Mouse (Mus musculus) cerebellum, adult 11 months (tissue): ENCODE results near the gene Slc8b1.
"Not testable (repeated sequence)": the region's sequence is repeated elsewhere in the genome, so short reads cannot be mapped to it uniquely, and the experiment has no call there.

ENCODE experiments used
- DNase-seq: peaks from one replicate; pipeline ENCODE4 v3.0.0; 2022

The Slc8b1 gene

DNA sequence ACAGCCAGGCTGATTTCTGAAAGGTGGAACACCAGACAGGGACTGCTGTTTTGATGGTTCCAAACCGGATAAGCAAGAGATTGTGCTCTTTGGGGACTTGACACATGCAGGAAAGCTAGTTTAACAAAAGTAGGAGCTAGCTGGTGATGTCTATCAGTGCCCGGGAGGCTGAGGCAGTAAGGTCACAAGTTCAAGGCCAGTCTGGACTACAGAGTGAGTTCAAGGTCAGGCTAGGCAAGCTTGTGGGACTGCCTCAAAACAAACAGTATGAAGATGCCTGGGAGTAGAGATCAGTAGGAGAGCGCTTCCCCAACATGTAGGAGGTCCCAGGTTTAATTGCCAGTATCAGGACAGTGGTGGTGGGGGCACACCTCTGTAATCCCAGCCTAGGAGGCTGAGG is 13.9 kb upstream of the Slc8b1 start:
- DNase-seq = no peak

GRCm38 (mm10) chr5:120499202-120499601 is 11.8 kb upstream of the Slc8b1 start:
- no peak for DNase-seq

GRCm38 (mm10) chr5:120500609-120501008 is 10.4 kb upstream of the Slc8b1 start:
- DNase-seq = not testable (repeated sequence)

- DNase-seq = no peak
These were observed 8.8 kb upstream of the Slc8b1 start for GRCm38 (mm10) chr5:120502147-120502621.

GRCm38 (mm10) chr5:120502675-120503143 is 8.3 kb upstream of the Slc8b1 start:
- DNase-seq = no peak

DNA sequence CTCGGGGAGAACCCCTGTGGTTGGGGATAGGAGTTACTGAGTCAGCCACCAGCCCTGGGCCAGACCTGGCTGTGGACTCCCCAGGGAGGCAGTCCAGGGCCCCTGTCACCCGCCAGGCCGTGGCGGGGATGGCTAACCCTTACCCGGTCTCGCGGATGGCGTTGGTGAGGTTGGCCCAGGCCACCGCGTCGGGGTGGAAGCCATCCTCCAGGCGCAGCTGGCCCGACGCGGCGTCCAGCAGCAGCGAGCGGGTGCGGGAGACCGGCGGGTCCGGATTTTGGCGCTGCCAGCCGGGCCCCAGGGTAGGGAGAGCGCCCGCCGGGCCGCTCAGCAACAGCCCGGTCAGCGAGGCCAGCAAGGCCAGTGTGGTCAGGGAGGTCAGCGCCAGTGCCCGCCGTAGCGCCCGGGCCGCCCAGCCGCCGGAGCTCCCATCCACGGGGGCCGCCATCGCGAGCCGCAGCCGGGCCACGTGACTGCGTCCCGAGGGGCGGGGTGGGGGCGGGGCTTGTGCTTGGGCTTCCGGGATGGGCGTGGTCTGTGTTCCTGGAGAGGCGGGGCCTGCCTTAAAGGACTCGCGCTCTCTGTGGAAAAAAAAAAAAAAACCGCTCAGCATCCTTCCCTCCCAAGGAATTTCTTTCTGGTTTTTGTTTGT is 7.7 kb upstream of the Slc8b1 start, which contains the start of gene Plbd2:
Gene Plbd2 (minus strand): TSS at position 482 of the 652 bp plus-strand sequence.
- peak; percentile 75 for DNase-seq

DNA sequence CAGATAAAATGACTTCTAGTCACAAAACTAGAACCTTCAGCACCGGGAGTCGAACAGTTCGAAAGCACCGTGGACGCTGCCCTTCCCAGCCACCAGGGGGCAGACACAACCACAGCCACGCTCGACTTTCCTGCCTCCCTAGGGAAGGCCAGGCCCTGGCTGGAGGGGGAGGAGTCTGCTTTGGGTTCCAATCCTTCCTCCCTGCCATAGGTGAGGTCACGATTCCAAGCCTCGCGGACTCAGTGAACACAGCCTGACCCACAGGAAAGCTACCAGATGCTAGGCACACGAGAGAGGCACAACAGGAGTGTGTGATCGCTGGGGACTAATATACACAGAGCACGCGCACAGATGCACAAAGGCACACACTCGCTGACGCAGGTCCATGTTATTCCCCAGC is 5.6 kb upstream of the Slc8b1 start:
- DNase-seq = peak; percentile 80

GRCm38 (mm10) chr5:120505781-120506180 is 5.2 kb upstream of the Slc8b1 start:
- no peak for DNase-seq

DNA sequence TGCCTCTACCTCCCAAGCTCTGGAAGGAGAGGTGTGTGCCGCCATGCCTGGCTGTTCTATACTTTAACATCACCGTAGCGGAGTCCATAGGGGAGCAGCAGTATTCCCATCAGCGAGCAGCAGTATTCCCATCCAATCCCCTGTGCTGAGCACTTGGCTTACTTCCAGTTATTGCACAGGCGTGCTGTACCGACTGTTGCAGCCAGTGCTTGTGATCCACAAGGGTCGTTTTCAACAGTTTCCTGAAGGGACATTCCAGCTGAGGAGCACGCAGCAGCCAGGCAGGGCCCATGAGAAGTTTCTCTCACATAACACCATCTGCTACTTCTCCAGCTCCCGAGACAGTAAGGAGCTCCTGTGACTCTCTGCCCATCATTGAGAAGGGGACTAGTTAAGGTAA is 4.5 kb upstream of the Slc8b1 start:
- DNase-seq = no peak

DNA sequence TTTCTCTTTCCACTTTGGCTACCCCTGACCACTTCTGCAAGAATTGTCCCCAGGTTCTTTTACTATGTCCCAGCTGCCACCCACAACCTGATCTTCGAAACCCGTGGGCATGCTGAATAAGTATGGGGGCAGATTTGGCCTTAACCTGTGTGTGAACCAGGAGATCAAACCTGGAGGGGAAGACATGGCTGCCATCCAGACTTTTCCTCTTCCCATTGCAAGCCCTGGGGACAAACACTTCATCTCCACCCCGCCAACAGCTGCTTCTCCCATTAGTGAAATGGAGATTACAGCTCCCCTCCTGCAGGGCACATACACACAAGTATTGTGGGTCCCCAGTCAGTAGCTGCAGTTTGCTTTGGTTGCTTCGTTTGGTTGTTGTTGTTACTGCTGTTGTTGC is 3.7 kb upstream of the Slc8b1 start:
- DNase-seq = no peak

DNA sequence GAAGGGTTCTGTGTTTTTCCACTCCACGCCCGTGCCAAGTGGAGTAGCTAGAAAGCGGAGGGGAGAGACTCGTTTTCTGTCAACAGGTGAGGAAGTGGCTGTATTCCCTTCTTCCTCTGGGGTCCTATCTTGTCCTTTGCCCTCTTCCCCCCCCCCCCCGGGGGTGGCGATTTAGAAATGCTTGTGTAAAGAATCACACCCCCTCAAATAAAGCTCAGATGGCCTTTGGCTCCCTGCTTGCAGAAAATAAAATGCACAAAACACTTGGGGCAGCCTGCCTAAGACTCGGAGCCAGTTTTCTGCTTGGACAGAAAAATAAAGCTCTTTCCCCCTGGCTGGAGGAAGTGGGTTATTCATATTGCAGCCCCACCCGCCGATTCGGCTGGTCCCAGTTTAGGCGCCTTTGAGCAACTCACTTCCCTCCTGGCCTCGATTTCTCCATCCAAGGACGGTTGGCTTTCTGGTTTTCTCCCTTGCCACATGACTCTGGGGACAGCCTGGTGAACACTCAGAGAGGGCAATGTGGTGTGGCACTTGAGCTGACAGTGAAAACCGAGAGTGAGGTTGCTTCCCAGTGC is 764 bp downstream of the Slc8b1 start:
- no peak for DNase-seq

- DNase-seq = no peak
These were observed 2.1 kb downstream of the Slc8b1 start for GRCm38 (mm10) chr5:120512911-120513555.

DNA sequence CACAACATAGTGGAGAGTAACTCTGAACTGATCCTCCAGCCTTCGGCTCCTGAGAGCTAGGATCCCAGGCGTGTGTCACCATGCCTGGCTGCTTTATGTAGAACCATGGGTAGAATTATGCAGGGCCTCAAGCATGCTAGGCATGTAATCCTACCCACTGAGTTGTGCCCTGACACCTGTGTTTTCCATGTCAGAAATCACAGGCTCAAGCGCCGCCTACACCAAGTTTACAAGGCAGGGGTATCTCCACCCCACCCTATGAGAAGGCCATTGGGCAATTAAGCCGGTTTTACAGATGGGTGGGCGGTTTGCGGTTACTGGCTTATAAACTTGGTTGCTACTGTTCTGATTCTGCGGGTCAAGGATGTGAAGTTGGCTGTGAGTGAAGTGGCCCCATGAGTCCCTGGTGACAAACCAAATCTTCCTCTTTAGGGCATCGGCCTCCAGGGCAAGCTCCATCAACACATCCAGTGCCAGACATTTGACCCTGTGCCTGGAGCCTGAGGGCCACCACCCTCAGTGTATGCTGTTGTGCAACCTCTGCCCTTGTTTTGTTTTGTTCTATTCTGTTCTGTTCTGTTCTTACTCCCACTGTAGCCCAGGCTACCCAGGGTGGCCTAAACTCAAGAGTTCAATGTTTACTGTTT is 3.2 kb downstream of the Slc8b1 start:
- no peak for DNase-seq

- no peak for DNase-seq
These were observed 3.8 kb downstream of the Slc8b1 start for GRCm38 (mm10) chr5:120514754-120515153.

DNA sequence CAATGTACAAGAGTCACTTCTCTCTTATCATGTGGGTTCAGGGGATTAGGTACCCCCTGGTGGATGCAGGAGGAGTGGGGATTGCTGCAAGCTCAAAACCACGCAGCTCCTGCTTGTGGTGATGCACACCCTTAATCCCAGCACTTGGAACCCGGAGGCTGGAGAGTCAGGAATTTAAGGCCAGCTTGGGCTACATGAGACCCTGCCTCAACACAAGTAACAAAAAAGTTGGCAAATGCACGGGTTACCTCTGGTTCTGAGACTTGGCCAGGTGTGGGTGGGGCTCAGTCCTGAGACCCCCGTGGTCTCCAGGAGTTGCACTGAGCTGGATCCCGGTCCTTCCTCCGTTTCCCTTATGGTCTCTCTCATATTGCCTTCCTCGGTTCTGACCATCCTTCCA is 4.5 kb downstream of the Slc8b1 start:
- DNase-seq = no peak

DNA sequence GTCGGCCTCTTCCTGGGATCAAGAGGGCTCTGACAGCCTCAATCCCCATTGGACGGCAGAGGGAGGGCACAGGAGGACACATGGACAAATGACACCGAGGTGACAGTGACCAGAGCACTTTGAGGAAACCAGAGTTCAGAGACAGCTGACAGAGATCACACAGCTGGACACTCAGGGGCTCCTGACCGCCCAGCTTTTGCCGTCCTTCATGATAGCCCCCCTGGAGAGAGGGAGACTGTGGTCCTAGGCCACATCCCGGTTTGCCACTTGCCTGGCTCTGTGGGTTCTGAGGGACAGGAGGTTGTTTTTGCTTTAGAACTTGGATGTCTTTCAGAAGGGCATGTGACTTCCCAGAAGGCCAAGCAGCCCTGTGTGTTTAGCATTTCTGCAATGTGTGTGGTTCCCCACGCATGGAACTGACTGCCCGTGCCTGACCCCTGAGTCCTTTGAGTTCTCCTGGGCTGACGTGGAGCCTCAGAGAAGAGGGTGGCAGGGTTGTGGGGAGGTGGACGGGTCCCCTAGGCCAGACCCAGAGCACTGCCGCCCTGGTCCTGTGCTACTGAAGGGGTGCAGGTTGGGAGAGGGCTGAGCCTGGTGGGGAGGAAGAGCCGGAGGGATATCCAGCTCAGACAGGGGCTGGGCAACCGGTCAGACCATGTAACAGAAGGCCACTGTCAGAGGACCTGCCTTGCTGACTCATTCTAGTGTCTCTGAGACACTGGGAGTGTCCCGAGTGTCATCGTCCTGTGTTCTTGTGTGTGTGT is 5.4 kb downstream of the Slc8b1 start:
- no peak for DNase-seq

DNA sequence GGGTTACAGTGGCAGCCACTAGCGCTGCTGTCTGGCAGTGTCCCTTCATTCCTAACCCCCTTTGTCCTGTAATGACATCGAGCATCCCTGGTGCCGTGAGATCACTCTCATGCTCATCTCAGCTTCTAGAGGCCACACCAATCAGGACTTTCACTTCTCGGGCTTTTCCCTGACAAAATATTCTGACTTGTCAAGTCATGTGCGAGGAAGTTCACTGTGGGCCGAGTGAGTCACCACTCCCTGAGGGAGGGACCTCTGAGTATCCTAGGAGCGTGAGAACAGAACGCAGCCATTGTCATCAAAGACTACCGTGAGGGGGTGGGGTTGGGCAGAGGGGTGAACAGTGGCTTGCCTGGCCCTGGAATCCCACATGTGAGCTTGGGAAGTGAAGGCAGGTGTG is 6.6 kb downstream of the Slc8b1 start:
- DNase-seq = no peak

GRCm38 (mm10) chr5:120522649-120523048 is 11.7 kb downstream of the Slc8b1 start:
- no peak for DNase-seq

DNA sequence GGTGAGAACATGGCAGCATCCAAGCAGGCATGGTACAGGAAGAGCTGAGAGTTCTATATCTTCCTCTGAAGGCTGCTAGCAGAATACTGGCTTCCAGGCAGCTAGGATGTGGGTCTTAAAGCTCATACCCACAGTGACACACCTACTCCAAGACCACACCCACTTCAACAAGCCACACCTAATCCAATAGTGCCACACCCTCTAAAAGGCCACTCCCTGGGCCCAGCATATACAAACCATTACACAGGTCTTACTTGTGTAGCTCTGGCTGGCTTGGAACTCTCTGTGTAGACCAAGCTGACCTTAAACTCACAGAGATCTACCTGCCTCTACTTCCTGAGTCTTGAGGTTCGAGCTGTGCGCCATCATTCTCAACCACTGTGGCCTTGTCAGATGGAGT is 13.8 kb downstream of the Slc8b1 start:
- DNase-seq = no peak

DNA sequence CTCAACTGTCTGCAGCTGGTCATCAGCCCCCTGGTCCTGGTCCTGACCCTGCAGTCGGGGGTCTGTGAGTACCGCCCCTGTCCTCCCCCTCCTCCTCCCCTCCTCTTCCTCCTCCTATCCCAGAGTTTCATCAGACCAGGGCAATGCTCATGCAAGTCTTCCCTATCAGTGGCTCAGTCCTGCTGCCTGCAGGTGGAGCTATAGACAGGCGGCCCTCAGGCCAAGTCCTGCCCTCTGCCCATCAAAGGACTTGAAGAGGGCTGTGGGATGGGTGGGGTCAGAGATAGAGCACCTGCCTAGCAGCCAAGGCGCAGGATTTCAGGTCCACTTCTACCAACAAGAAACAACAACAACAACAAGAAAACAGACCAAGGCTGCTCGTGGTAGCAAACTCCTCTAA is 14.8 kb downstream of the Slc8b1 start:
- no peak for DNase-seq

- DNase-seq = no peak
These were observed 15.3 kb downstream of the Slc8b1 start for GRCm38 (mm10) chr5:120526311-120526710.

- no peak for DNase-seq
These were observed 16.5 kb downstream of the Slc8b1 start for GRCm38 (mm10) chr5:120527296-120527964.
